Mouse (Mus musculus) layer of hippocampus, adult 2 months (tissue): ENCODE measurements around the gene Actr1b. TPM values are rescaled to one million over a fixed set of nuclear protein-coding genes. Genes with fewer than 3 reads are reported as not detected.

Experiments used
- DNase-seq, 2 experiments: peaks; one replicate each; pipeline ENCODE4 v3.0.0; 2022; ENCODE audit warnings: low spot score in 2 of 2
- H3K27ac ChIP-seq: fragments of 200-600 bp; 2 replicates; pipeline ENCODE4 v1.8.1; 2022
- H3K4me3 ChIP-seq: fragments of 200-600 bp; 2 replicates; pipeline ENCODE4 v1.8.1; 2022; ENCODE audit warnings: mild to moderate bottlenecking
- CTCF ChIP-seq: fragments of 200-600 bp; conservative IDR thresholded peaks from 2 replicates; pipeline ENCODE4 v1.8.1; 2022; ENCODE audit warnings: antibody characterized with exemption, mild to moderate bottlenecking, moderate library complexity
- total RNA-seq, 2 experiments: library from RNA; stranded (reverse); gene quantifications; 2 replicates each; pipeline ENCODE4 v1.2.3; 2021

Actr1b gene
- total RNA-seq, 2 experiments from 2014 or later: 248 to 282 TPM

- no peak for DNase-seq
- H3K4me3 ChIP-seq: no peak overlapping the region
- H3K27ac ChIP-seq: no peak overlapping the region
- no peak for TF ChIP-seq CTCF
Observed at GRCm38 (mm10) chr1:36724057-36724431, 9.8 kb upstream of the Actr1b start.

DNA sequence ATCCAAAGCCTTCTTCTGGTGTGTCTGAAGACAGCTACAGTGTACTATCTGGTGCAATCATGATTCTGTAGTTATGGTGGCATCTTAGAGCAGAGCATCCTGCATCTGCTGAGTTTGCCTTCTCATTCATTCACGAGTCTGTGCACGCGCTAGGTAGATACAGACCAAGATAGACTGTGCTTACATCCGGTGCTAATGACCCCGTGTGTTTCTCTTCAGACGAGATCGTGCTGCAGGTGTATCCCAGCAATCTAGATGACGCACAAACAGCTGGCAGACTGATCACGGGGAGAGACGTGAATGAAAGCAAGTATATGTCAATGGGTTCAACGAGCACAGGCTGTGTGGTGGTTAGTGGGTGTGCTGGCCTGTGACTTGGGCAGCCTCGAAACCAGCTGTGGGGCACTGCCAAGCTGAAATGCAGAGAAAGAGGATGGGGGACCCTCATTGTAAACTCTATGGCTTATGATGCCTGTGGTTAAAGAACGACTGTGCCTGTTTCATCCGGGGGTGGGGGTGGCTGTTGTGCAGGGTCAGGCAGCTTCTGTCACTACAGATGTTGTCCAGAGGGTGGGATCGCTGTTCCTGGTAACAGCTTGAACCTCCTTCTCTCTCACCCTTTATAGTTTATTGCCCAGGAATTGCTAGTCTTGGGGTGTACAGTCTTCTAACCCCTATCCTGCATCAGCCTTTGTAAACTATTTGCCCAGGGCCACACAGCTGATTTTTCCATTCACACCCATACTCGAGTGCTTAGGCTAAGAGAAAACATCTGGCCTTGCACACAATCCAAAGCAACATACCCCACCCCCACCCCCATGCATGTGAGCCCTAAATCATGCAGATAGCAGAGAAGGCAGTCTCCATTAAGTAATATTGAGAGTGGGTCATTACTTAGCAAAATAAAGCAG, 9.2 kb upstream of the Actr1b start:
- no peak overlapping the region for H3K27ac ChIP-seq
- H3K4me3 ChIP-seq: no peak overlapping the region
- DNase-seq: no peak
- no peak for TF ChIP-seq CTCF

DNA sequence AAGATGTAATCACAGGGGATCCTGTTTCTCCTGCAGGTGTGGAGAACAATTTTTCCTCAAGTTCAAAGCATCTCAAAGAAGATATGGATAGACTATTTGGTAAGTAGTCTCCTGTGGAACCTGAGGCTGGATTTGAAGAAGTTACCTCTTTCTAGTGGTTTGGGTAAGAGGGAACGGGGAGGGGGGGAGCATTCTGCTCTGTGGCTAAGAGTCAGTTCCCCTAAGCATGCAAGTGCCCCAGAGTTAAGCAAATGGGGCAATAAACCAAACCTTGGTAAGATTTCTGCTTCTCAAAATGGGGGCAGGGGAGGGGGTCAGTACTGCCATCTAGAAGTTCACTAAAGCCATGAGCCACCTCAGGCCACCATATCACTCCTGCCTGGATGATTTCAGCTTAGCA, 4.6 kb upstream of the Actr1b start:
- no peak for DNase-seq
- Histone ChIP-seq H3K4me3 (no peak overlapping the region), H3K27ac (no peak overlapping the region)
- TF ChIP-seq CTCF: no peak

- H3K27ac ChIP-seq: no peak overlapping the region
- H3K4me3 ChIP-seq: no peak overlapping the region
- TF ChIP-seq CTCF: no peak
- no peak for DNase-seq
Observed at GRCm38 (mm10) chr1:36711104-36711503, 3.1 kb downstream of the Actr1b start.

GRCm38 (mm10) chr1:36709854-36710280, 4.4 kb downstream of the Actr1b start, which contains the start of gene 4933424G06Rik:
4933424G06Rik (plus strand) TSS chr1:36710149.
- peak; percentile 97 to 99 for DNase-seq
- H3K4me3 ChIP-seq: peak within 1 kb of the TSS; percentile 77
- no peak for TF ChIP-seq CTCF
- peak within 1 kb of the TSS; percentile 94 for H3K27ac ChIP-seq

DNA sequence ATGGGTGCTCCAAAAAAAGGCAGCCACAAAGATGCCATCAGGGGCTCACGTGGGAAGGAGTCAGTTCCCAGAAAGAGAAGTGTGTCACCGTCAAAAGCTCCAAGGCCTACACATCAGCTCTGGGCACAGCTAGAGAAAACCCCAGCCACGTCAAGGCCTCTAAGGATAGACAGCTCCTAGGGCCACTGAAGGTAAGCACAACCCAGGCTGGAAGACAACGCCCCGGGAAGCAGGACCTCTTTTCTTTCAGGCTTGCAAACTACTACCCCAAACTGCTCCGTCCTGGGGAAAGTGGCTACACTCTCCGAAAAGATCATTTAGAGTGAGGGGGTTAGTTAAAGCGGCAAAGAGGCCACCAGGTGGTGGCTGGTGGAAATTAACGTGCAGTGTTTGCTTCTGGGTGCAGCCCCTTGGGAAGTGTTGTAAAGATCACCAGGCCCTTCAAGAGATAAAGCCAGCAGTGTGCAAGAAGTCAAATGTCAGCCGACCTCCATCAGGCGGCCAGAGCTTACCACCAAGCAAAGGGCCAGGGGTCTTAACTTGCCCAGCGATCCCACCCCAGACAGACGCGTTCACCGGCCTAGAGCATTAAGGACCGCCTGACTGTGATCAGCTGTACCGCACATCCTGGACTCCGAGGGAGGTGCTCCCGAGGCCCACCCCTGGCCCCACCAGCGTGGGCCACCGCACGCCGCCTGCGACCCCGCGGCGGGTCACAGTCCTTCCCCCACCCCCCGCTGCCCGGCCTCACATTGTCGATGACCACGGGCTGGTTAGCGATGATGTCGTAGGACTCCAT, 5.0 kb downstream of the Actr1b start:
- Histone ChIP-seq H3K27ac (peak overlapping the region; percentile 94), H3K4me3 (peak overlapping the region; percentile 77)
- peak; percentile 70 for TF ChIP-seq CTCF
- peak in 1 of 2 experiments; percentile 18 for DNase-seq

GRCm38 (mm10) chr1:36708626-36709025, 5.6 kb downstream of the Actr1b start:
- no peak for TF ChIP-seq CTCF
- no peak for DNase-seq
- H3K4me3 ChIP-seq: peak overlapping the region; percentile 77
- peak overlapping the region; percentile 94; the same call in 1 of the 2 replicates for H3K27ac ChIP-seq

DNA sequence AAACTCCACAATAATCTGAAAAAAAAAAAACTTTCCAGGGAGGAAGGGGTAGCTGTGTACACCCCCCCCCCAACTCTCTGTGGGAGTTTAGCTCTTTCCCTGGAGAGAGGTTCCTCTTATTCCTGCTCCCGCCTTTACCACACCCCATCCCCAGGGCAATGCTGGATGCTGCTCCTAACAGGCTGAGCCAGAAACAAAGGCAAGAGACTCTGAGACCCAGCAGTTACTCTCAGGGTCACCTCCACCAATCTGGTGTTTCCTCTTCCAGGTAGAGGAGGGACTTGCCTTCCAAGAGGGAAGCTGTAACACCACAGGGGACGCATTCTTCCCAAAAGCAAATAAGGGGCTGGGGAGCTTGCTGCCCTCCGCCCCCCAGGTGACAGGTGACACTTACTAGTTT, 6.4 kb downstream of the Actr1b start:
- DNase-seq: no peak
- no peak for TF ChIP-seq CTCF
- H3K4me3 ChIP-seq: no peak overlapping the region
- H3K27ac ChIP-seq: no peak overlapping the region

DNA sequence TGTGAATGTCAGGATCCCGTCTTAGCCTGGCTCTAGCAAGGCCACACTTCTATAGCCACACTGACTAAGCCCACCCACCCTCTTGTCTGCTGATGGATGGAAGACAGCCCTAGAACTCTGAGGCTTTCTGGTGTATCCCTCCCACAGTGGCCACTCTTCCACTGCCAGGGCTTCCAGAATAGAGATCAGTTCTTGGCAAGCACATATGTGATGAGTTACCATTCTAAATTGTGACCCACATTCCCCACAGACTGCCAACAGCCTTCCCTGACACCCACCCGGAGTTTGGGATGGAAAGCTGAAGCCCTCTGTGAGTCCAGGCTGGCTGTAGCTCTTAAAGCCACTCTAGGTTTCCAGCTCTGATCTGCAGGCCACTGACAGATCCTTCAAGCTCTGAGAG, 7.1 kb downstream of the Actr1b start:
- DNase-seq: no peak
- Histone ChIP-seq H3K4me3 (no peak overlapping the region), H3K27ac (no peak overlapping the region)
- TF ChIP-seq CTCF: no peak

- DNase-seq: no peak
- no peak overlapping the region for H3K27ac ChIP-seq
- no peak overlapping the region for H3K4me3 ChIP-seq
- no peak for TF ChIP-seq CTCF
Observed at GRCm38 (mm10) chr1:36697030-36697429, 17.2 kb downstream of the Actr1b start.

DNA sequence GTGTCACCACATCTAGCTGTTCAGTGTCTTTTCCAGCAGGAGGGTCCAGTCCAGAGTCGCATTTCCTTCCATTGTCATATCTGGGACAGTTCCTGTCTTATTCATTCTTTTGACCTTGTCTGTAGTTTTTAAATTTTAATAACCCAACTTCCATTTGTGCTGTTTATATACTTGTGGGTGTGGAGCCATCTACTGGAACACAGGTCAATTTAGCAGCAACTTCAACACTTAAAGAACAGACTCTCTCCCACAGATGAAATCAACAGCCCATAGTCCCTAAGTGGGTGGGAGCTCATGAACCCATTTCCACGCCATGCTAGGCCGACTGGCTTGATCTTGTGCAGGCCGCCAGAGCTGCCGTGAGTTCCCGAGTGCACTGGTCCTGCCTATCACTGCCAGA, 17.8 kb downstream of the Actr1b start:
- no peak for TF ChIP-seq CTCF
- Histone ChIP-seq H3K4me3 (no peak overlapping the region), H3K27ac (no peak overlapping the region)
- DNase-seq: no peak

DNA sequence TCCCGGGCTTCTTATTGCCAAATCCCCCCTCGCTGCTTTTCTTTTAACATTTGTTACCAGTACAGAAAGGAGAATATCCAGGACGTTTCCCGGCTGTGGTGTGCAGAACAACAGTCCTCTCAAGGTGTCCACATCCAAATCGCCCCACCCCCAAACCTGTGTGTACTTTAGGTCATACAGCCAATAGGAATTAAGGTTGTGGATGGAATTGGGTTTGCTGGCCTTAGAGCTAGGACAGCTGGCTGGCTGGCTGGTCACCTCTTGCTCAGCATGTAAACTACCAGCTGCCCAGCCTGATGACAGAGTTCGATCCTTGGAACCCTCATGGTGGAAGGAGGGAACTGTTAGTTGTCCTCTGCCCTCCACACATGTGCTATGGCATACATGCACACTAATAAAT, 19.4 kb downstream of the Actr1b start:
- Histone ChIP-seq H3K27ac (no peak overlapping the region), H3K4me3 (no peak overlapping the region)
- TF ChIP-seq CTCF: no peak
- no peak for DNase-seq
